Mouse (Mus musculus) Patski (cell line): ENCODE results near the gene Olfr1228. TPM values are rescaled to one million over a fixed set of nuclear protein-coding genes. Genes with fewer than 3 reads are reported as not detected.

Source experiments
- ATAC-seq: fragments of 100-300 bp; one replicate; pipeline ENCODE4 v1.8.0; 2021
- CTCF ChIA-PET: fragments of 350-600 bp; sonication (Branson Sonifier 250); formaldehyde crosslinking; loops from one replicate; lab custom pipeline; 2022; ENCODE audit warnings: inconsistent platforms; lab: Charles Lee
- POLR2A ChIA-PET: fragments of 350-600 bp; sonication (Branson Sonifier 250); formaldehyde crosslinking; loops from one replicate; lab custom pipeline; 2022; ENCODE audit warnings: antibody characterized with exemption, inconsistent platforms; lab: Charles Lee
- DNase-seq: peaks from one replicate; pipeline ENCODE4 v3.0.0-alpha.2; 2011; ENCODE audit warnings: low read depth, low spot score
- H3K27me3 ChIP-seq: fragments of 371-371 bp; one replicate; pipeline ENCODE4 v1.5.1; 2021
- CTCF ChIP-seq: fragments of 100-300 bp; IDR thresholded peaks from one replicate; pipeline ENCODE4 v1.5.1; 2021
- in situ Hi-C: fragments of 300-500 bp; cut with MboI; formaldehyde crosslinking; loops from 3 replicates; pipeline ENCODE4 v1.11.1; 2018; ENCODE audit warnings: low pct_unique_long_range_greater_than_20kb, mixed read lengths
- polyA plus RNA-seq: library from polyadenylated mRNA; unstranded; gene quantifications from one replicate; pipeline ENCODE4 v1.2.3, GENCODE M21; 2021

Olfr1228 gene
- polyA plus RNA-seq = not detected

DNA sequence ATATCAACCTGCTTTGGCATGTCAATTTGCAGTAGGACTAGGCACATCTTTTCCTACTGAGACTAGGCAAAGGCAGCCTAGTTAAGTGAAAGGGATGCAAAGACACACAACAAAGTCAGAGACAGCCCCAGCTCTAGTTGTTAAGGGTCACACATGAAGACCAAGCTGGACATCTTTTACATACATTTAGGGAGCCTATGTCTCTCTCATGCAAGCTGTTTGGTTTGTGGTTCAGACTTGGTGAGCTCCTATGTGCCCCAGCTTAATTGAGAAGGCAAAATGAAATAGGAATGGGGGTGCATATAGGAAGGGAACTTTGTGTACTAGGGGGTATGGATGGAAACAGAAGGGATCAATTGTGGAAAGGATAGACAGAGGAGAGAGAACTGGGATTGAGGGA is at the start of gene Olfr1228:
Gene Olfr1228 (minus strand): TSS at position 101 of the 400 bp plus-strand sequence.
- DNase-seq (no peak), ATAC-seq (no peak)
- in situ Hi-C loops = no loop called here
- CTCF ChIA-PET = no interaction called here
- POLR2A ChIA-PET = no interaction called here
- TF ChIP-seq CTCF = no peak
- no peaks in the 10 kb centered on the region for H3K27me3 ChIP-seq

GRCm38 (mm10) chr2:89297168-89297567 is 43.3 kb upstream of the Olfr1228 start, which contains the start of gene Olfr1230:
TSS of gene Olfr1230 (minus strand) at chr2:89297268.
- TF ChIP-seq CTCF = no peak
- in situ Hi-C loops = no loop called here
- ATAC-seq (no peak), DNase-seq (no peak)
- ChIA-PET POLR2A (no interaction called here), CTCF (interaction anchor here (0.9 kb wide), 1 partner anchor 16 kb away, joined by 4 read pairs; no protein-coding TSS in a partner anchor)
- H3K27me3 ChIP-seq = no peaks in the 10 kb centered on the region

DNA sequence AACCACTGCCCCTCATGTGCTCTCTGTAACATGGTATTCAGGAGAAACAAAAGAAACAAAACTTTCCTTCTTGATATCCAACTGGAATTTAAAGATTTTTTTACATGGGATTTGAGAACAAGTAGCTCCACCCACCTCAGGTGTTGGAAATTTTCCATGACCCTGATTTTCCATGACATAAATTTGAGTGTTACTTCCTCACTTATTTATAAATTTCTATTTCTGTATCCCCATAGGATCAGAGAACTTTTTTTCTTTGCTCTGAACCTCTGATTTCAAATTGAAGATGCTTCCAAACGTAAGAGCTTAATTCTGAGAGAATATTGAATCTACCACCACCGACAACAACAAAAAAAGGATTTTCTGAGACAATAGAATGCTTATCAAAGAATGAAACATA is 34.1 kb upstream of the Olfr1228 start, which contains the start of gene Olfr1229:
Gene Olfr1229 (minus strand): TSS at position 101 of the 400 bp plus-strand sequence.
- ChIA-PET POLR2A (no interaction called here), CTCF (no interaction called here)
- TF ChIP-seq CTCF = no peak
- no peak for ATAC-seq
- no peaks in the 10 kb centered on the region for H3K27me3 ChIP-seq
- DNase-seq = no peak
- in situ Hi-C loops = no loop called here

- ChIA-PET CTCF (no interaction called here), POLR2A (no interaction called here)
- in situ Hi-C loops = no loop called here
- TF ChIP-seq CTCF = no peak
- no peaks in the 10 kb centered on the region for H3K27me3 ChIP-seq
- ATAC-seq (no peak), DNase-seq (no peak)
These were observed 53.9 kb downstream of the Olfr1228 start, which contains the start of gene Olfr1226 for GRCm38 (mm10) chr2:89199948-89200347. TSS of gene Olfr1226 (minus strand) at chr2:89200048.

Other genes starting within 250 kb of the Olfr1228 start
- gene Olfr1215, start 247.1 kb downstream of the Olfr1228 start, polyA plus RNA-seq = not detected
- not detected for gene Olfr1216, start 235.7 kb downstream of the Olfr1228 start, polyA plus RNA-seq
- not detected for gene Olfr1217, start 222.0 kb downstream of the Olfr1228 start, polyA plus RNA-seq
- gene Olfr1218, start 192.9 kb downstream of the Olfr1228 start, polyA plus RNA-seq = not detected
- gene Olfr1219, start 170.5 kb downstream of the Olfr1228 start, polyA plus RNA-seq = not detected
- gene Olfr1220, start 147.2 kb downstream of the Olfr1228 start, polyA plus RNA-seq = not detected
- not detected for gene Olfr1221, start 136.8 kb downstream of the Olfr1228 start, polyA plus RNA-seq
- gene Olfr1222, start 121.0 kb downstream of the Olfr1228 start, polyA plus RNA-seq = not detected
- gene Olfr1223, start 102.5 kb downstream of the Olfr1228 start, polyA plus RNA-seq = not detected
- gene Olfr1224-ps1, start 90.0 kb downstream of the Olfr1228 start, polyA plus RNA-seq = not detected
- not detected for gene Olfr1225, start 79.4 kb downstream of the Olfr1228 start, polyA plus RNA-seq
- not detected for gene Olfr1226, start 54.0 kb downstream of the Olfr1228 start, polyA plus RNA-seq
- not detected for gene Olfr1229, start 34.0 kb upstream of the Olfr1228 start, polyA plus RNA-seq
- not detected for gene Olfr1230, start 43.2 kb upstream of the Olfr1228 start, polyA plus RNA-seq
- gene Olfr1231, start 53.0 kb upstream of the Olfr1228 start, polyA plus RNA-seq = not detected
- not detected for gene Olfr1232, start 75.6 kb upstream of the Olfr1228 start, polyA plus RNA-seq
- not detected for gene Olfr1233, start 88.3 kb upstream of the Olfr1228 start, polyA plus RNA-seq
- not detected for gene Olfr1234, start 110.8 kb upstream of the Olfr1228 start, polyA plus RNA-seq
- gene Olfr1238, start 155.6 kb upstream of the Olfr1228 start, polyA plus RNA-seq = not detected
- gene Olfr1239, start 166.3 kb upstream of the Olfr1228 start, polyA plus RNA-seq = not detected
- gene Olfr1240, start 188.9 kb upstream of the Olfr1228 start, polyA plus RNA-seq = not detected
- gene Olfr1241, start 233.1 kb upstream of the Olfr1228 start, polyA plus RNA-seq = not detected
- gene Olfr1242, start 244.3 kb upstream of the Olfr1228 start, polyA plus RNA-seq = not detected